Mouse (Mus musculus) E14TG2a.4 (cell line): Measurements from ENCODE around the gene Akap13.

Experiments
- H3K27me3 ChIP-seq: 2 replicates; pipeline ENCODE4 v1.6.1; 2014; ENCODE audit warnings: low read length, control low read depth; ENCODE audit not compliant: insufficient read depth
- H3K36me3 ChIP-seq: 2 replicates; pipeline ENCODE4 v1.6.1; 2014; ENCODE audit warnings: low read length, control low read depth; ENCODE audit not compliant: insufficient read depth
- H3K4me1 ChIP-seq: replicated peaks from 2 replicates; pipeline ENCODE4 v1.6.1; 2014; ENCODE audit warnings: low read depth, low read length, control low read depth
- H3K4me3 ChIP-seq: replicated peaks from 2 replicates; pipeline ENCODE4 v1.5.1; 2014; ENCODE audit warnings: mild to moderate bottlenecking, low read length
- H3K9me3 ChIP-seq: 2 replicates; pipeline ENCODE4 v1.6.1; 2014; ENCODE audit warnings: low read length, control low read depth
- CTCF ChIP-seq: conservative IDR thresholded peaks from 2 replicates; pipeline ENCODE4 v1.5.1; 2014; ENCODE audit warnings: low read length
- NANOG ChIP-seq: IDR thresholded peaks from 2 replicates; pipeline ENCODE4 v1.6.1; 2014; ENCODE audit warnings: borderline replicate concordance, low read length, mixed read lengths
- POU5F1 ChIP-seq: IDR thresholded peaks from 2 replicates; pipeline ENCODE4 v1.6.1; 2014; ENCODE audit warnings: low read length, borderline replicate concordance

Gene Akap13

GRCm38 (mm10) chr7:75584100-75584499 lies 128.8 kb downstream of the Akap13 start:
- Histone ChIP-seq H3K4me3 (no peak overlapping the region), H3K9me3 (no peaks in the 10 kb centered on the region), H3K27me3 (no peaks in the 10 kb centered on the region), H3K4me1 (peaks cover 9% of the 10 kb centered on the region; the same call in 1 of the 2 replicates), H3K36me3 (peaks cover 11% of the 10 kb centered on the region; the same call in 1 of the 2 replicates)
- TF ChIP-seq NANOG (no peak), POU5F1 (no peak), CTCF (no peak)

DNA sequence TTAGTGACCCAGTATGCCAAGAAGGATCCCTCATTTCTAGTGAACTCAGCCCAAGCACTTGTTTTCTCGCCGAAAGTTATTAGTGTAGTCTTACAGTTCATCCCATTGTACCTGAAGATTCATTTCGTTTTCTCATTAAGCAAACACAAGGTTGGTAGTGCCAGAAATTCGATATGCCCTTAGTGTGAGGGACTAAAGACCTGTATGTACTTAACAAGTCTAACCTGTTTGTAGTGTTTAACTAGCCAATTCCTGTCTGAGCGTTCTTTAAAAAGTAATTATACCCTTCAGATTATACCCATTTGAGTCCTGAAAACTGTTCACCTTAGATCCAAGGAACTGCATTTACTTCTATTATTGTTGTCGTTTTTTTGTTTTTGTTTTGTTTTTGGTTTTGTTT lies 130.1 kb downstream of the Akap13 start:
- Histone ChIP-seq H3K36me3 (peaks cover 5% of the 10 kb centered on the region; the same call in 1 of the 2 replicates), H3K4me1 (peaks cover 9% of the 10 kb centered on the region; the same call in 1 of the 2 replicates), H3K27me3 (no peaks in the 10 kb centered on the region), H3K9me3 (no peaks in the 10 kb centered on the region), H3K4me3 (no peak overlapping the region)
- TF ChIP-seq POU5F1, result no peak
- TF ChIP-seq CTCF, result no peak
- TF ChIP-seq NANOG, result no peak

DNA sequence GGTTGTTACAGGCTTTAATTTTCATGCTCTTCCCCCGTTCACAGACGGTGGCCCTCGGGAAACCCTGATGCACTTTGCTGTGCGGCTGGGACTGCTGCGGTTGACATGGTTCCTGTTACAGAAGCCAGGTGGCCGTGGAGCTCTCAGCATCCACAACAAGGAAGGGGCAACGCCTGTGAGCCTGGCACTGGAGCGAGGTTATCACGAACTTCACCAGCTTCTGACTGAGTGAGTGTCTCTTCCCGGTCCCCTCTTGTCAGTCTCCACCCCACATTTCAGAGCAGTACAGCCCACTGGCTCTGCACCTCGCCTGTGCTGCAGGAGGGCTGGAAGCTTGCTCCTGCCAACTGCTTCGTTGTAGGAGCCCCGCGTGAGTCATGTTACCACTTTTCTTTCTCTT lies 130.8 kb downstream of the Akap13 start:
- H3K27me3 ChIP-seq, result no peaks in the 10 kb centered on the region
- no peaks in the 10 kb centered on the region for H3K9me3 ChIP-seq
- TF ChIP-seq CTCF (no peak), POU5F1 (no peak), NANOG (no peak)
- H3K36me3 ChIP-seq, result peaks cover 2% of the 10 kb centered on the region; the same call in 1 of the 2 replicates
- H3K4me1 ChIP-seq, result peaks cover 9% of the 10 kb centered on the region; the same call in 1 of the 2 replicates
- no peak overlapping the region for H3K4me3 ChIP-seq

DNA sequence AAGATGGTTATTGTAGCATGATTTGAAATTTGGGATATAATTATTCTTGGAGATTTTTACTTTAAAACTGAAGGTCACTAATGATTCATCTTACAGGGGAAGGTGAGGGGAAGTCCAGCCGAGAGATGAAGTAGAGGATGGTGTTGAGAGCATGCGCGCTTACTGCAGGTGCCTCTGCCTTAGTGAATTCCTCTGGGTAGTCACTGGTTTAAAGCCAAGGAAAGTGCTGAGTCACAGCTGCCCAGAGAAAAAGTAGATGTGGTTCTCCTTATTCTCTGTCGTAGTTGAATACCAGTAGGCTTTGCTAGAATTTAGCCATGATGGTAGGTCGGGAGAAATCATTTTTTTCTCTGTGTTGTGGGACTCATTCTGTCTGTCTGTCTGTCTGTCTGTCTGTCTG lies 132.4 kb downstream of the Akap13 start:
- no peaks in the 10 kb centered on the region for H3K27me3 ChIP-seq
- no peak for TF ChIP-seq CTCF
- no peak for TF ChIP-seq NANOG
- TF ChIP-seq POU5F1, result no peak
- no peak overlapping the region for H3K4me3 ChIP-seq
- peaks cover 9% of the 10 kb centered on the region; the same call in 1 of the 2 replicates for H3K4me1 ChIP-seq
- no peaks in the 10 kb centered on the region for H3K9me3 ChIP-seq
- H3K36me3 ChIP-seq, result peaks cover 2% of the 10 kb centered on the region; the same call in 1 of the 2 replicates

GRCm38 (mm10) chr7:75589304-75589973 lies 134.1 kb downstream of the Akap13 start:
- TF ChIP-seq NANOG (no peak), POU5F1 (no peak), CTCF (no peak)
- Histone ChIP-seq H3K9me3 (no peaks in the 10 kb centered on the region), H3K4me1 (peaks cover 9% of the 10 kb centered on the region; the same call in 1 of the 2 replicates), H3K36me3 (peaks cover 2% of the 10 kb centered on the region; the same call in 1 of the 2 replicates), H3K4me3 (no peak overlapping the region), H3K27me3 (no peaks in the 10 kb centered on the region)

- Histone ChIP-seq H3K27me3 (no peaks in the 10 kb centered on the region), H3K4me3 (no peak overlapping the region), H3K9me3 (no peaks in the 10 kb centered on the region), H3K36me3 (no peaks in the 10 kb centered on the region; the same call in 1 of the 2 replicates), H3K4me1 (peaks cover 4% of the 10 kb centered on the region; the same call in 1 of the 2 replicates)
- TF ChIP-seq CTCF, result no peak
- no peak for TF ChIP-seq NANOG
- no peak for TF ChIP-seq POU5F1
These were observed 136.6 kb downstream of the Akap13 start for GRCm38 (mm10) chr7:75591961-75592360.

DNA sequence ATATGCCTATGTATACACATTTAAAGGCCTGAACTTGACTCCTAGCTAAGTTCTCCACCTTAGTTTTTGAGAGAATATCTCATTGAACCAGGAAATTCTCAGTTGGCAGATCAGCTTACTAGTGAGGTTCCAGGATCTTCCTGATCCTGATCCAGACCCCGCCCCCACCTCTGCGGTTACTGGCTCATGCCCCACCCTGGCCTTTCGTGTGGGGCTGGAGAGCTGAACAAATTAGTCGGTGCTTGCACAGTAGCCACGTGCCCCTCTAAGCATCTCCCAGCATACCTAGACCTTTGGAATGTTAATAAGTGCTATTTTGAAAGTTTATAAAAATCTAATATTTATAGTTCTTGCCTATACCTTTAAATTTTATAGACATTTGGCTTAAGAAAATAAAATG lies 139.5 kb downstream of the Akap13 start:
- Histone ChIP-seq H3K4me3 (no peak overlapping the region), H3K36me3 (no peaks in the 10 kb centered on the region; the same call in 1 of the 2 replicates), H3K9me3 (no peaks in the 10 kb centered on the region), H3K27me3 (no peaks in the 10 kb centered on the region), H3K4me1 (no peaks in the 10 kb centered on the region; the same call in 1 of the 2 replicates)
- no peak for TF ChIP-seq POU5F1
- TF ChIP-seq NANOG, result no peak
- no peak for TF ChIP-seq CTCF

DNA sequence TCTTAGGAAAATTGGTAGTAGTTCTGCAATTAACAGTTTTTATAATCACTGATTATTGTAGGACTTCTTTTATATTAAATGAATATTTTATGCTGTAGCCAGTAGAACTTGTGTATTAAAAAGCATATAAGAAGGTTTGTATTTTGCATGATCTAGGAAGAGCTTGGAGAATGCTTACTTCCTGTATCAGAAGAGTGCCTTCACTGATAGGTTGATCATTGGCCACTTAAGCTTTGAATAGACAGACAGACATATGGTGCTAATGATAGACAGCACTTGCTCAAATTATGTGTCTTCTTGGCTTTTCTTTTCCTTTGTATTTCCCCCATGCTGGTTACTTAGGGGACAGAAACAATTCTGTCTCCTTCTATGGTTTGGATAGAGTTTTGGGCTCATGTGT lies 139.9 kb downstream of the Akap13 start:
- TF ChIP-seq NANOG (no peak), CTCF (no peak), POU5F1 (no peak)
- no peaks in the 10 kb centered on the region; the same call in 1 of the 2 replicates for H3K36me3 ChIP-seq
- H3K4me1 ChIP-seq, result no peaks in the 10 kb centered on the region; the same call in 1 of the 2 replicates
- H3K27me3 ChIP-seq, result no peaks in the 10 kb centered on the region
- no peak overlapping the region for H3K4me3 ChIP-seq
- no peaks in the 10 kb centered on the region for H3K9me3 ChIP-seq

DNA sequence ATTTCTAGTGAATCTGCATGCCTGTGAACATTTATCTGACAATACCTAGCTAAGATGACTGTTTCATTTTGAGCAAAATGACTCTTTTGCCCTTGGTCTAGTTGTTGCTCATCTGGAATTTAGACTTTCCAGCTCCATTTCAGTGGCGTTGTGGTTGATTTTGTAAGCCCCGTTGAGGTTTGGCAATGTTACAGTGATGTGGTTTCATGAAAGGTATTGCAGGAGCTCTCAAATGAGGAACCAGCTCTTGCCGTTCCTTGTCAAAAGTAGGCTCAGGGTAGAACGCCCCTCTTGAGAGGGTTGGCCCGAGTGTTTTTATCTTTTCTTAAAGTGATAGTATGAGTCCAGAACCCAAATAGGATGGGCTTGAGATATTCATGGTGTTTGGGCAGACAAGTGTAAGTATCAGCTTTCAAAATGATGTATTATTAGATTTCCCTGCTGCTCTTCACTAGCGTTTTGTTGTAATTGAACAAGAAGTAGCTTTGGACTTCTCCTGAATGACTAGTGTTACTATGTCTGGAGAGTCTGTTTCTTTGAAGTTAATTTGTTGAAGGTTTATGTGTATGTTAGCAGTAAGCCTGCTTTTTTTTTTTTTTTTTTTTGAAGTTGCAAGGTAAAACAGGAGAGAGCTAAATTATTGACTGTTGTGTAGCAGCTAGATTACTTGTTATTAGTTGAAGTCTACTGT lies 140.9 kb downstream of the Akap13 start:
- H3K9me3 ChIP-seq, result no peaks in the 10 kb centered on the region
- H3K27me3 ChIP-seq, result no peaks in the 10 kb centered on the region
- TF ChIP-seq POU5F1 (no peak), NANOG (no peak), CTCF (no peak)
- H3K4me1 ChIP-seq, result no peaks in the 10 kb centered on the region; the same call in 1 of the 2 replicates
- H3K4me3 ChIP-seq, result no peak overlapping the region
- H3K36me3 ChIP-seq, result no peaks in the 10 kb centered on the region
